Mouse (Mus musculus) spleen, adult 2 months (tissue): ENCODE data around the gene Tbx10. TPM values are rescaled to one million over a fixed set of nuclear protein-coding genes. Genes with fewer than 3 reads are reported as not detected.

Experiments used
- DNase-seq, 2 experiments: peaks; one replicate each; pipeline versions ENCODE4 v3.0.0 to v3.0.0-alpha.2; 2012 to 2021; ENCODE audit warnings: low spot score in 2 of 2, low read depth in 1 of 2
- H3K27ac ChIP-seq: fragments of 200-500 bp; 2 replicates; pipeline ENCODE4 v1.5.1; 2012; ENCODE audit warnings: low read length, inconsistent platforms; ENCODE audit not compliant: insufficient read depth
- H3K27me3 ChIP-seq: fragments of 200-500 bp; 2 replicates; pipeline ENCODE4 v1.6.1; 2012; ENCODE audit warnings: mild to moderate bottlenecking, moderate library complexity, low read length, inconsistent platforms; ENCODE audit not compliant: control insufficient read depth, insufficient read depth
- H3K36me3 ChIP-seq: fragments of 200-500 bp; 2 replicates; pipeline ENCODE4 v1.6.1; 2012; ENCODE audit warnings: mild to moderate bottlenecking, low read length, inconsistent platforms; ENCODE audit not compliant: control insufficient read depth, insufficient read depth
- H3K4me1 ChIP-seq: fragments of 200-500 bp; 2 replicates; pipeline ENCODE4 v1.6.1; 2011; ENCODE audit warnings: inconsistent platforms; ENCODE audit not compliant: control insufficient read depth, insufficient read depth, insufficient read length
- H3K4me3 ChIP-seq: fragments of 200-500 bp; 2 replicates; pipeline ENCODE4 v1.5.1; 2011; ENCODE audit warnings: mild to moderate bottlenecking, inconsistent platforms; ENCODE audit not compliant: insufficient read depth, insufficient read length; ENCODE audit errors: extremely low read depth
- CTCF ChIP-seq: fragments of 200-500 bp; IDR thresholded peaks from 2 replicates; pipeline ENCODE4 v1.5.1; 2011; ENCODE audit warnings: mild to moderate bottlenecking, inconsistent platforms; ENCODE audit not compliant: insufficient read depth, insufficient read length, insufficient replicate concordance; ENCODE audit errors: extremely low read depth
- POLR2A ChIP-seq: fragments of 200-500 bp; IDR thresholded peaks from 2 replicates; pipeline ENCODE4 v1.6.1; 2011; ENCODE audit warnings: low read depth, low read length, inconsistent platforms
- WGBS: fragments of 180-500 bp; shearing (Covaris S2); methylation state at CpG from one replicate; pipeline ENCODE4 v1.1.7; 2018; 5-methylcytosine and 5-hydroxymethylcytosine counted together
- polyA plus RNA-seq: library from polyadenylated mRNA; depleted of rRNA; stranded (reverse); fragments of >200 nt; gene quantifications from 2 replicates; pipeline ENCODE4 v1.2.3, GENCODE M21; 2012

Gene Tbx10
- polyA plus RNA-seq, 1 experiment: not detected

- H3K36me3 ChIP-seq: no peaks in the 10 kb centered on the region
- no peaks in the 10 kb centered on the region for H3K27me3 ChIP-seq
- H3K27ac ChIP-seq: peak within 1 kb of the TSS; percentile 24; the same call in 1 of the 2 replicates
- no peak for DNase-seq
- TF ChIP-seq POLR2A (no peak), CTCF (no peak)
- no peaks in the 10 kb centered on the region for H3K4me1 ChIP-seq
- H3K4me3 ChIP-seq: no peak within 1 kb of the TSS
- WGBS: 34% methylated on average over 8 of the region's 8 CpGs
Observed at GRCm38 (mm10) chr19:3986334-3986733, 6.2 kb upstream of the Tbx10 start, which contains the start of gene Acy3. Acy3 (plus strand) TSS chr19:3986570.

DNA sequence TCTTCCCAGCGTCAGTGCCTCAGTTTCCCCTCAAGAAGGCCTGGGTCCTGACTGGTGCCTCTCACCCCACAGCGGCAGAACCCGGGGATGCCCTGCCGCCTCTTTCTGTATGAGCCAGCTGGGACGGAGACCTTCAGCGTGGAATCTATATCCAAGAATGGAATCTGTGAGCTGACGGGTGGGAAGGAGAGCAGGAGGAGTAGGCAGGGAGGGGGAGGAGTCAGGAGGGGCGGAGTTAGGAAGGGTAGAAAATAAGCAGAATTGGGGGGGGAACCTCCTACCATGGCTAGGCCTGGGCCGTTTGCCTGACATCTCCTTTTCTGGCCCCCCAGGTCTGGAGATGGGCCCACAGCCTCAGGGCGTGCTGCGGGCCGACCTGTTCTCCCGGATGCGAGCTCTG, 4.5 kb upstream of the Tbx10 start:
- Histone ChIP-seq H3K4me3 (no peak overlapping the region), H3K27ac (no peak overlapping the region)
- WGBS: 97% methylated on average over 14 of the region's 14 CpGs

GRCm38 (mm10) chr19:3988750-3989149, 3.8 kb upstream of the Tbx10 start:
- DNase-seq: no peak
- no peaks in the 10 kb centered on the region for H3K4me1 ChIP-seq
- no peak overlapping the region for H3K4me3 ChIP-seq
- WGBS: 97% methylated on average over 4 of the region's 4 CpGs
- TF ChIP-seq POLR2A (no peak), CTCF (no peak)
- no peak overlapping the region for H3K27ac ChIP-seq
- no peaks in the 10 kb centered on the region for H3K27me3 ChIP-seq
- no peaks in the 10 kb centered on the region for H3K36me3 ChIP-seq

More for the DNA sequence above, 4.5 kb upstream of the Tbx10 start:
- no peak for DNase-seq
- Histone ChIP-seq H3K36me3 (no peaks in the 10 kb centered on the region), H3K4me1 (no peaks in the 10 kb centered on the region), H3K27me3 (no peaks in the 10 kb centered on the region)
- TF ChIP-seq CTCF (no peak), POLR2A (no peak)

DNA sequence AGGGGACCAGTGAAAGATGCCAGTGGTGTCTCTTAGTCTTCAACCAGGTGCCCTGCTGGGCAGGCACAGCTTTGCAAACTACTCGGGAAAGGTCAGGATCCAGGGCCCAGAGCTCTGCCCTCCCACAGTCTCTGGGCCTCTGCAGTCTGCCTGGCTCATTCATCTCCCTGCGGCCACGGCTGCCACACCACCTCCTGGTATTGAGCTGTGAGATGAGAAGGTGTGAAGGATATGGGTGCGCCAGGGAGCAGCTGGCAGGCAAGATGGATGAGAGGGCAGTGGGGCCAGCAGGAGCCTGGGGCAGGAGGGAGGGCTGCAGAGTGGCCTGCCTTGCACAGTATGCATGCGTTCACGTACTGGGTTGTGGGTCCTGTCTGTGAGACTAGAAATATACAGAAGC, 1.7 kb upstream of the Tbx10 start:
- WGBS: 86% methylated on average over 6 of the region's 6 CpGs
- no peak for TF ChIP-seq POLR2A
- no peak for TF ChIP-seq CTCF
- no peaks in the 10 kb centered on the region for H3K36me3 ChIP-seq
- no peak for DNase-seq
- no peak overlapping the region for H3K27ac ChIP-seq
- no peak overlapping the region for H3K4me3 ChIP-seq
- H3K4me1 ChIP-seq: no peaks in the 10 kb centered on the region
- H3K27me3 ChIP-seq: no peaks in the 10 kb centered on the region

DNA sequence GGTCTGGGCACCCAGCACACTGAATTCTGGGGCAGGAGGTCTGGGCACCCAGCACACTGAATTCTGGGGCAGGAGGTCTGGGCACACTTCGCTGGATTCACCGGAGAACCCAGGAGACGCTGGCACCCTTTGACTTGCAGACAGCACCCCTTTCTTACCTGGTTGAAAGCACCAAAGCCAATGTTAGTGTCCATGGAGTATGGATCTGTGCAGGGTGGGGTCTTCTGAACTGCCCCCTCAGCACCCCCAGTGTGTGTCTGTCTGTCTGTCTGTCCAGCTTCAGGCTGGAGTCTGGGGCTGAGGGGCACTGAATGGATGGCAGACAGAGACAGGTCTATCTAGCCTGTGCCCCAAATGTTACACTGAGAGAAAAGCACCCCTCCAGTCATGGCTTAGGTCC, 990 bp upstream of the Tbx10 start:
- DNase-seq: no peak
- no peaks in the 10 kb centered on the region for H3K36me3 ChIP-seq
- no peak overlapping the region for H3K27ac ChIP-seq
- H3K4me1 ChIP-seq: no peaks in the 10 kb centered on the region
- no peak overlapping the region for H3K4me3 ChIP-seq
- H3K27me3 ChIP-seq: no peaks in the 10 kb centered on the region
- WGBS: 97% methylated on average over 3 of the region's 3 CpGs
- no peak for TF ChIP-seq POLR2A
- TF ChIP-seq CTCF: no peak

GRCm38 (mm10) chr19:3991966-3992365, 586 bp upstream of the Tbx10 start:
- no peak overlapping the region for H3K4me3 ChIP-seq
- DNase-seq: no peak
- TF ChIP-seq CTCF (no peak), POLR2A (no peak)
- H3K4me1 ChIP-seq: no peaks in the 10 kb centered on the region
- H3K27ac ChIP-seq: no peak overlapping the region
- H3K36me3 ChIP-seq: no peaks in the 10 kb centered on the region
- H3K27me3 ChIP-seq: no peaks in the 10 kb centered on the region
- 87% methylated on average over 3 of the region's 3 CpGs for WGBS

DNA sequence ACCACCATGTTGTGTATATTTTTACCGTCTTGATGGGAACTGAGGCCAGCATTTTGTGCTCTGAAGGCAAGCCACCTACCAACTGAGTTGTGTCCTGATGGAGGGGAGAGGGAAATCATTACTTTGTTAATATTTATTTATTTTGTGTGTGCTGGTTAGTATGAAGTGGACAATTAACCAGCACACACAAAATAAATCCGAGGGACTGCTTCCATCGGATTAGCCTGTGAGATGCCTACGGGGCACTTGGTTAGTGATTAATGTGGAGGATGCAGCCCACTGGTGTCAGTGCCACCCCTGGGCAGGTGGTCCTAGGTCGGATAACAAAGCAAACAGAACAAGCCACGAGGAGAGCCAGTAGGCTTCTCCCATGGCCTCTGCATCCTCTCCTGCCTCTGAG, 2.4 kb downstream of the Tbx10 start:
- TF ChIP-seq POLR2A (no peak), CTCF (no peak)
- 86% methylated on average over 6 of the region's 6 CpGs for whole genome bisulfite sequencing
- no peak overlapping the region for H3K4me3 ChIP-seq
- no peaks in the 10 kb centered on the region for H3K36me3 ChIP-seq
- no peaks in the 10 kb centered on the region; the same call in 1 of the 2 replicates for H3K4me1 ChIP-seq
- H3K27ac ChIP-seq: no peak overlapping the region
- H3K27me3 ChIP-seq: no peaks in the 10 kb centered on the region
- no peak for DNase-seq
